Mouse (Mus musculus) gastrocnemius, adult 8-10 months (tissue): ENCODE measurements at regions not wholly inside any gene's neighbourhood (a gene's known extent, or its start where the extent isn't known, plus 50 kb on each side); places are given as distances from the start of the nearest gene placed in this dataset.

Source experiments
- DNase-seq, 2 experiments: peaks; one replicate each; pipeline ENCODE4 v3.0.0; 2022; ENCODE audit warnings: low spot score in 2 of 2

GRCm38 (mm10) chr1:34738386-34739067, 104.3 kb downstream of the Fam168b start:
- DNase-seq, result peak; percentile 20 to 29

- no peak for DNase-seq
Observed at GRCm38 (mm10) chr1:34739621-34740020, 103.2 kb downstream of the Fam168b start.

GRCm38 (mm10) chr1:34740891-34741290, 102.0 kb downstream of the Fam168b start:
- no peak for DNase-seq

GRCm38 (mm10) chr1:34742234-34742633, 100.6 kb downstream of the Fam168b start:
- DNase-seq, result no peak

- no peak for DNase-seq
Observed at GRCm38 (mm10) chr1:34745881-34746280, 97.0 kb downstream of the Fam168b start.

GRCm38 (mm10) chr1:34749161-34750040, 93.5 kb downstream of the Fam168b start:
- DNase-seq, result no peak

- DNase-seq, result no peak
Observed at GRCm38 (mm10) chr1:34750061-34751054, 92.5 kb downstream of the Fam168b start.

GRCm38 (mm10) chr1:34751128-34751527, 91.7 kb downstream of the Fam168b start:
- no peak for DNase-seq

- DNase-seq, result no peak
Observed at GRCm38 (mm10) chr1:34753581-34753980, 89.3 kb downstream of the Fam168b start.

GRCm38 (mm10) chr1:34760547-34760946, 82.3 kb downstream of the Fam168b start:
- DNase-seq, result no peak

- DNase-seq, result no peak
Observed at GRCm38 (mm10) chr1:34761436-34761835, 81.4 kb downstream of the Fam168b start.

- DNase-seq, result no peak
Observed at GRCm38 (mm10) chr1:34761870-34762269, 81.0 kb downstream of the Fam168b start.
